Mouse (Mus musculus): ENCODE results near the gene Ifna2. TPM values are rescaled to one million over a fixed set of nuclear protein-coding genes. Genes with fewer than 3 reads are reported as not detected.

Ifna2 gene
- not detected in 2 replicates for polyA plus RNA-seq (2016; fragmentation: Nextera tagmentation; extraction: Ambion mirVana)

DNA sequence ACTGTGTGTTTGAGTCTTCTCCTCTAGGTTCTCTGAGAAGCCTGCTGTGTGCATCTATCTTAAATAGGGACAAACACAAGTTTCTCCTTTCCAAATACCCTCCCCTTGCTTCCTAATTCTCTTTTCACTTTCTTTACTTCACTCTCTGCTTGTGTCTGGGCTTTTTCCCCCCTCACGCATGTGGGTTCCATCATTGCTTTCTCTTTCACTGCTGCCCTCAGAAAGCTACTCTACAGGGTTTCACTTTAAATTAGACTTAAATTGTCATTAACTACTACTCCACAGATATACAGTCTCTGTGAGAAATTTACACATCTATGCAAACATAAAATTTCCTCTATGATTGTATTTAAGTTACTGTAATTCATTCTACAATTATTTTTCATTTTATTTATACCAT lies at the start of gene Ifna2:
Gene Ifna2, minus strand, starts transcription at position 101 of the 400 bp plus-strand sequence.
- no peaks in the 10 kb centered on the region for H3K4me1 ChIP-seq
- 90% methylated on average over 1 of the region's 1 CpGs for WGBS
- ATAC-seq (ENCODE audit: insufficient number of reproducible peaks, insufficient read depth, low FRiP score, low TSS enrichment), result no peak

GRCm38 (mm10) chr4:88727324-88727723 lies 43.6 kb upstream of the Ifna2 start:
- Histone ChIP-seq H3K36me3 (no peaks in the 10 kb centered on the region), H3K27me3 (no peaks in the 10 kb centered on the region), H3K9ac (no peak overlapping the region), H3K4me1 (no peaks in the 10 kb centered on the region), H3K9me3 (no peaks in the 10 kb centered on the region), H3K4me3 (no peak overlapping the region), H3K4me2 (replicated peaks) (no peak overlapping the region), H3K27ac (no peak overlapping the region)
- 0% methylated on average over 1 of the region's 1 CpGs for WGBS
- ATAC-seq (ENCODE audit: insufficient number of reproducible peaks, insufficient read depth, low FRiP score, low TSS enrichment), result no peak

More for the DNA sequence above, at the start of gene Ifna2:
- Histone ChIP-seq H3K27me3 (no peaks in the 10 kb centered on the region), H3K9ac (no peak within 1 kb of the TSS), H3K27ac (no peak within 1 kb of the TSS), H3K36me3 (no peaks in the 10 kb centered on the region), H3K9me3 (no peaks in the 10 kb centered on the region), H3K4me3 (no peak within 1 kb of the TSS), H3K4me2 (replicated peaks) (no peak within 1 kb of the TSS)

- Histone ChIP-seq H3K27me3 (no peaks in the 10 kb centered on the region), H3K9me3 (no peaks in the 10 kb centered on the region), H3K9ac (no peak overlapping the region), H3K4me2 (replicated peaks) (no peak overlapping the region), H3K27ac (no peak overlapping the region), H3K4me1 (no peaks in the 10 kb centered on the region), H3K36me3 (no peaks in the 10 kb centered on the region), H3K4me3 (no peak overlapping the region)
- ATAC-seq (ENCODE audit: insufficient number of reproducible peaks, insufficient read depth, low FRiP score, low TSS enrichment), result no peak
- 87% methylated on average over 6 of the region's 6 CpGs for WGBS
Measured at GRCm38 (mm10) chr4:88726727-88727126, 43.0 kb upstream of the Ifna2 start.

DNA sequence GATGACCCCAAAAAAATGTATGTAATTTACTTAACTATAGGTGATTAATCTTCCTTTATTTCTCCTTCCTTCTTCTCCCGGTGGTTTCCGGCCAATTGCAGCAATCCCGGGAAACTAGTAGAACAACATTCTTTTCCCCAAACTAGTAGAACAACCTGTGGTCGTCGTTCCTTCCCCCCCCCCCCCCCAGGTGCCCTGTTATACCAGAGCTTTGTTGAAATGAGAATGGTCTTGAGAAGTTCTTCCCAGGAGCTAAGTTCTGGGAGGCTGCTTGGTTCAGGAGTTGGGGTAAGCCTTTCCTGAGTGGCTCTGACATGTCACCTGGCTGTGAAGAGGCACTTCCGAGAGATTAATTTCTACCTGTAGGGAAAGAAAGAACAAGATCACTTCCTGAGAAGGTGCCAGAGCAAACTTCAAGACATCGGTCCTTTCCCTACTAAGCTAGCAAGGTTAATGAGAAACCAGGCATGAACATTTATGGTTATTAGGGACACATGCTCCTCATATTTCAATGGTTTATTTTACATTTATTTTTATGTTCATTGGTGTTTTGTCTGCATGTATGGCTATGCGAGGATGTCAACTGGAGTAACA lies 39.9 kb upstream of the Ifna2 start:
- no peak for ATAC-seq (ENCODE audit: insufficient number of reproducible peaks, insufficient read depth, low FRiP score, low TSS enrichment)
- Histone ChIP-seq H3K4me2 (replicated peaks) (no peak overlapping the region), H3K36me3 (peaks cover 11% of the 10 kb centered on the region), H3K9me3 (no peaks in the 10 kb centered on the region), H3K4me3 (no peak overlapping the region), H3K9ac (no peak overlapping the region), H3K27ac (no peak overlapping the region), H3K27me3 (no peaks in the 10 kb centered on the region), H3K4me1 (peaks cover 15% of the 10 kb centered on the region)
- WGBS, result 51% methylated on average over 8 of the region's 8 CpGs

GRCm38 (mm10) chr4:88721791-88722721 lies 38.3 kb upstream of the Ifna2 start, which contains the start of the genes Gm26566 and Klhl9:
Gene Gm26566 (plus strand): TSS chr4:88721805.
Gene Klhl9 (minus strand): TSS chr4:88722465.
- H3K36me3 ChIP-seq, result peaks cover 14% of the 10 kb centered on the region
- peak within 1 kb of the TSS; percentile 94 for H3K9ac ChIP-seq
- peak; percentile 91 for ATAC-seq (ENCODE audit: insufficient number of reproducible peaks, insufficient read depth, low FRiP score, low TSS enrichment)
- H3K4me1 ChIP-seq, result peaks cover 18% of the 10 kb centered on the region
- under 1% methylated on average over 82 of the region's 82 CpGs for WGBS
- H3K27ac ChIP-seq, result peak within 1 kb of the TSS; percentile 97
- no peaks in the 10 kb centered on the region for H3K9me3 ChIP-seq
- peak within 1 kb of the TSS; percentile 82 for H3K4me3 ChIP-seq
- H3K27me3 ChIP-seq, result no peaks in the 10 kb centered on the region
- peak within 1 kb of the TSS; percentile 79 for H3K4me2 ChIP-seq (replicated peaks)

DNA sequence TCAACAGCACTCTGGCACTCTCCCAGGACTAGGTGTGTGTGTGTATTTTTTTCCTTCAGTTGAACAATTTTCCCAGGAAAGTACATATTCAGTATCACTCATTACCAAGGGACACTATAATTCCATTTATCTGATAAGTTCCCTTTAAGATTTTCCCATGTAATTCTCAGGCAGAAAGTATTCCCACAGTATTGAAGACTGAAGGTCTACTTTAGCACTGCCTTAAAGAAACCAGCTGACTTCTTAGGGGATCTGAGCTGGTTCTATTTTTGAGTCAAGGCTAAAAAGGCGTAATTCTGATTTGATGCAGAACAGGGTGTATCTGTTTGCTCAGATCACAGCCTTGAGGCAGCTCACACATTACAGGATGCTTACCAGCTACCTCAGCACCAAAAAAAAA lies 35.0 kb upstream of the Ifna2 start:
- no peak for ATAC-seq (ENCODE audit: insufficient number of reproducible peaks, insufficient read depth, low FRiP score, low TSS enrichment)
- Histone ChIP-seq H3K9me3 (no peaks in the 10 kb centered on the region), H3K27me3 (no peaks in the 10 kb centered on the region), H3K4me3 (peak overlapping the region; percentile 23), H3K27ac (no peak overlapping the region), H3K9ac (no peak overlapping the region), H3K4me2 (replicated peaks) (peak overlapping the region; percentile 49), H3K4me1 (peaks cover 18% of the 10 kb centered on the region), H3K36me3 (peaks cover 35% of the 10 kb centered on the region)
- WGBS, result 46% methylated on average over 1 of the region's 1 CpGs

DNA sequence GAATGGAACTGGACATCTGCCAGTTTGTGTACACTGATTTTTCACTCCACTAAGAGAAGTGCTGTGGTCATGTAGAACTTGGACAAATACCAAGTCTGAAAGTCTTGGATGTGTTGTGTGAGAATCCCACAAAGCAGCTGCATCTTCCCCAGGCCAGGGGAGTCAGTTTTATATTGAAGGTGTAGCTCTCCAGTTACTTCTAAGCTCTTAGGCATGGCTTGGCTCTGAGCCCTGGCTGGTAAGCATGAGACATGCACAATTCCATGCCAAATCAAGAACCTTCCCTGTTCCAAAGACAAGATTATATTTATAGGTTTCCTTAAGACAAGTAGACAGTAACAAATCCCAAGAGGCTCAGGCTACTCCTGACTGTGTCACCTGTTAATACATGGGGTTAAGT lies 31.3 kb upstream of the Ifna2 start:
- no peak overlapping the region for H3K9ac ChIP-seq
- H3K9me3 ChIP-seq, result no peaks in the 10 kb centered on the region
- no peaks in the 10 kb centered on the region for H3K27me3 ChIP-seq
- H3K4me3 ChIP-seq, result no peak overlapping the region
- H3K4me2 ChIP-seq (replicated peaks), result no peak overlapping the region
- H3K4me1 ChIP-seq, result peaks cover 5% of the 10 kb centered on the region
- peaks cover 30% of the 10 kb centered on the region for H3K36me3 ChIP-seq
- ATAC-seq (ENCODE audit: insufficient number of reproducible peaks, insufficient read depth, low FRiP score, low TSS enrichment), result no peak
- no peak overlapping the region for H3K27ac ChIP-seq

GRCm38 (mm10) chr4:88714281-88714680 lies 30.6 kb upstream of the Ifna2 start:
- no peaks in the 10 kb centered on the region for H3K9me3 ChIP-seq
- H3K4me2 ChIP-seq (replicated peaks), result no peak overlapping the region
- no peak overlapping the region for H3K27ac ChIP-seq
- 88% methylated on average over 1 of the region's 1 CpGs for WGBS
- H3K27me3 ChIP-seq, result no peaks in the 10 kb centered on the region
- 0 out of 2 replicates have a peak, but pooled peaks cover 4% of the 10 kb centered on the region for H3K4me1 ChIP-seq
- ATAC-seq (ENCODE audit: insufficient number of reproducible peaks, insufficient read depth, low FRiP score, low TSS enrichment), result no peak
- H3K9ac ChIP-seq, result no peak overlapping the region
- no peak overlapping the region for H3K4me3 ChIP-seq
- H3K36me3 ChIP-seq, result peaks cover 29% of the 10 kb centered on the region

DNA sequence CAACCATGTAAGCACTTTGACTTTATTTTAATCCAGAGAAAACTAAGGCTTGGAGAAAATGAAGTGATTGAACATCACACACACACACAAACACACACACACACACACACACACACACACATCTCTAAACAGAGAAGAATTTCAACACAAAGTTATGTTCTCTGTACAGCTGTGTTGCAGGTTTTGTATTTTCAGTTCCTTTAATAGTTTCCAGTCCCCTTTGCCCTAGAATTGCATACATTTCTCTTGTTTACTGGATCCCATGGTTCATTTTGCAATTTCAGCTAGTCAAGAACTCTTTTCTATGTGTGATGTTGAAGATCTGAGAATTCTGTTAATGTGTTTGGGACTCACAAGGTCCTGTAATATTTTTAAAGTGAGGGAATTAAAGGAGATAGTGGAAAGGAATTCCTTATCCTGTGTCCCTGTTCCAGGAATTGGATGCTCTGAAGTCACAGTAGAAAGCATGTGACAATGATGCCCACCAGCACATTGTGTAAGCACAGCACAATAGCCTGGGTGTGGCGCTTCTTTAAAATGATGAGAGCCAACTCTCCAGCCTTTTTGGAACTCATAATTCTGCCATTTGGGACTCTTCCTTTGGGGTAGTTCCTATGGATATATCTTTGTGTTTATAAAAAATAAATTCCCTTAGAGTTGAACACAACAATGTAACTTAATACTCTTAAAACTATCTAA lies 23.6 kb upstream of the Ifna2 start:
- H3K27me3 ChIP-seq, result no peaks in the 10 kb centered on the region
- 93% methylated on average over 1 of the region's 1 CpGs for WGBS
- no peaks in the 10 kb centered on the region for H3K9me3 ChIP-seq
- H3K4me3 ChIP-seq, result no peak overlapping the region
- H3K9ac ChIP-seq, result no peak overlapping the region
- H3K27ac ChIP-seq, result no peak overlapping the region
- no peak for ATAC-seq (ENCODE audit: insufficient number of reproducible peaks, insufficient read depth, low FRiP score, low TSS enrichment)
- no peak overlapping the region for H3K4me2 ChIP-seq (replicated peaks)
- no peaks in the 10 kb centered on the region for H3K4me1 ChIP-seq
- H3K36me3 ChIP-seq, result no peaks in the 10 kb centered on the region

GRCm38 (mm10) chr4:88705924-88706323 lies 22.2 kb upstream of the Ifna2 start:
- no peak overlapping the region for H3K27ac ChIP-seq
- H3K4me1 ChIP-seq, result no peaks in the 10 kb centered on the region
- H3K9me3 ChIP-seq, result no peaks in the 10 kb centered on the region
- H3K27me3 ChIP-seq, result no peaks in the 10 kb centered on the region
- no peak overlapping the region for H3K4me3 ChIP-seq
- no peak overlapping the region for H3K9ac ChIP-seq
- H3K4me2 ChIP-seq (replicated peaks), result no peak overlapping the region
- H3K36me3 ChIP-seq, result no peaks in the 10 kb centered on the region
- ATAC-seq (ENCODE audit: insufficient number of reproducible peaks, insufficient read depth, low FRiP score, low TSS enrichment), result no peak
- 38% methylated on average over 3 of the region's 3 CpGs for WGBS

- Histone ChIP-seq H3K4me3 (no peak overlapping the region), H3K27me3 (no peaks in the 10 kb centered on the region), H3K4me1 (no peaks in the 10 kb centered on the region), H3K4me2 (replicated peaks) (no peak overlapping the region), H3K36me3 (no peaks in the 10 kb centered on the region), H3K9ac (no peak overlapping the region), H3K9me3 (no peaks in the 10 kb centered on the region), H3K27ac (no peak overlapping the region)
- WGBS, result 80% methylated on average over 1 of the region's 1 CpGs
- ATAC-seq (ENCODE audit: insufficient number of reproducible peaks, insufficient read depth, low FRiP score, low TSS enrichment), result no peak
Measured at GRCm38 (mm10) chr4:88699301-88699700, 15.6 kb upstream of the Ifna2 start.
